Mouse (Mus musculus): ENCODE data around the gene Apela.

DNA sequence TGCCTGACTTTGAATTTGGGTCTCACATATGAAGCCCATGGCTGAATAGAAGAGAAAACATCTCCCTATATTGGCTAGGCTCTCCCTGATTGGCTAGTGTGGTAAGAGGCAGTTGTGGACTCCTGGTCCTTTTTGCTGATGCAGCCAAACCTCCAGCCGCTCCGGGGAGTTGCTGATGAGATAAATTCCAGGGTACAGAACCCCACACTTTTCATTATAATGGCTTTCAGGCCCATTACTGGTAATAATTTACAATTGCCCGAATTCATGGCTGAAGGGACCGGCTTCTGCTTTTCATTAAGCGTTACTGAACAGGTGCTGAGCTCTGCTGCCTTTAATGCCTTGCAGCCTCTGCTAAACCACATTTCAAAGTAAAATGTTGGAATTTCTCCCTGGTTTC lies 16.8 kb upstream of the Apela start:
- TF ChIP-seq EP300 (IDR thresholded peaks at IDR 0.05; ENCODE audit: low read depth) = no peak
- no peak for TF ChIP-seq CTCF (IDR thresholded peaks at IDR 0.05; ENCODE audit: low read depth)

Measured in heart, postnatal 0 days (tissue).